Mouse (Mus musculus): ENCODE measurements around the gene Kalrn.

DNA sequence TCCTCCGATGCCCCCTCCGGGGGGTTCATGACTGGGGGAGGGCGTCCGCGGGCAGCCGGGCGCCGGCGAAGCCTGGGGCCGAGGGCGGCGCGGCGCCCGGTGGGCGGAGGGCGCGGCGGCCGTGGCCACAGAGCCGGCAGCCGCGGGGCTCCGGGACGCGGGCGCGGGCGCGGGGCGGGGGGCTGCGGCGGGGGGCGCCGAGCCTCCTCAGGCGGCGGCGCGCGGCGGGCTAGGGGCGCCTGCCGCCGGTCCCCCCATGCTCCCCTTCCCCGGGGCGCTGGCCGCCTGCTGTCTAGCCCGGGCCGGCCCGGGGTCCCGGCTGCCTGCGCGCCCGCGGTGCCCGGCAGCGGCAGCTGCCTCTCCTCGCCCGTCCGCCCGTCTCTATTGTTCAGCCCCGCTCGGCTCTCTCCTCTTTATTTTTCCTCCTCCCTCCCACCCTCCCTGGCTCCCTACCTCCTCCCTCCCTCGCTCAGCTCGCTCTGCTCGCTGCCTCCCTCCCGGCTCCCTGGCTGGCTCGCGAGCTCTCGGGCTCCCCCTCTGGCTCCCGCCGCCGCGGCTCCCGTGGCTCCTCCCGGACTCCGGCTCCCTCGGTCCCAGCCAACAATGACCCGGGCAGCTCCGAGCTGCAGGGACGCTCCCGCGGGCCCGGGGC, at the start of gene Kalrn:
- TF ChIP-seq CTCF (IDR thresholded peaks at IDR 0.05; ENCODE audit: low read depth) (peak; percentile 52), EP300 (IDR thresholded peaks at IDR 0.05; ENCODE audit: low read depth) (no peak)

Data from heart, postnatal 0 days (tissue).